Mouse (Mus musculus) neutrophil, adult 5-6 weeks (primary cell): ENCODE measurements at regions not wholly inside any gene's neighbourhood (a gene's known extent, or its start where the extent isn't known, plus 50 kb on each side); places are given as distances from the start of the nearest gene placed in this dataset.

Source experiments
- ATAC-seq: fragments of 151-379, 151-347 bp; 2 replicates; pipeline ENCODE4 v1.8.0; 2017; ENCODE audit warnings: mild to moderate bottlenecking, moderate TSS enrichment; ENCODE audit not compliant: insufficient number of reproducible peaks, poor library complexity, low FRiP score, severe bottlenecking; ENCODE audit errors: extremely low read depth

DNA sequence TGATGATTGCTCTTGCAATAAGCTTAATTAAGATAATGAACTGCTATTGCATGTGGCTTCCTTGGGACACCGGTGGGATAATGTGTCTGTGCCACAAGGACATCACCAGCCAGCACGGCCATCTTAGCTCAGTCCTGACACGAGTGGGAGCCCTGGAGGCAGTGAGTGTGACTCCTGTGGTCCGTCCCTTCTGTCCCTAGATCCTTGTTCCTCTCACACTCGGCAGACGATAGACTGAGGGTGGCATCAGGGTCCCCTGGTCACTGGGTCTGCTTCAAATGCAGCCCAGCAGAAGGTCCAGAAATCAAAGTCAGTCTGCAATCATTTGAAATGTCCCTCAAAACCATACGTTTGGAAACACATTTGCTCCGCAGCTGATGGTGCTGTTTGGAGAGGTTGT is 162.4 kb downstream of the Evx1 start:
- no peak for ATAC-seq

DNA sequence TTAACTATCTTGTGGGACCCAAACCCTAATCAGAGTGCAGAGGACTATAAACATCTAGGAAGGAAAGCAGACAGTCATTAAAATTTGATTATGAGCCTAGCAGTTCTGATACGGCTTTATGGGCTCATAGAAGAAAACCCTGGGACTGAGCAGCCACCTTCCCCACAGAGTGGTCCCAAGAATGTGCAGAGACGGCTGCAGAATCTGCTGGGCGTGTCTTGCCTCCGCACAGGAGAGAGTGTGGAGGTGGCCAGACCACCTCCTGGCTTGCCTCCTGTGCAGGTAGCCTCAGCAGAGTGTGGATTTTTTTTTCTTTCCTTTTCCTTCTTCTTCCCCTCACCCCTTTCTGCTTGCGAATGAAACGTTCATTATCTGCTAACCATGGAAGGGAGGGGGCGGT is 163.3 kb downstream of the Hibadh start:
- no peak for ATAC-seq

DNA sequence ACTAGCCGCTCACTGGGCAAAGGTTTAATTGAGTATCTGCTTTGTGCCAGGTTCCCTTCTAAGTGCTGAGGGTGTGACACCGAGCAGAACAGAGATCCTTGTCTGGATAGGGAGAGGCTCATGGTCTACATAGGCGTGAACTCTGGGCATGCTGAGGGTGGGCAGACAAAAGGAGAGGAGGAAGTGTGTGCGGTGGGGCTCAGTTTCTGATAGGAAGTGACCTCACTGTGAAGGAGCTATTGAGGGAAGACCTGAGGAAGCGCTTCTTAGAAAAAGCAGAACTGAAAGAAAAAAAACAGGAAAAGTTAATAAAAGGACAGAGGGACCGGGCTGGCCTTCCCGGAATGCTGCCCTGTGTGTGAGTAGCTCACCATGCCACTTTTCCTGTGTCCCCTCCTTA is 162.8 kb downstream of the Hibadh start:
- peak; percentile 69 for ATAC-seq

DNA sequence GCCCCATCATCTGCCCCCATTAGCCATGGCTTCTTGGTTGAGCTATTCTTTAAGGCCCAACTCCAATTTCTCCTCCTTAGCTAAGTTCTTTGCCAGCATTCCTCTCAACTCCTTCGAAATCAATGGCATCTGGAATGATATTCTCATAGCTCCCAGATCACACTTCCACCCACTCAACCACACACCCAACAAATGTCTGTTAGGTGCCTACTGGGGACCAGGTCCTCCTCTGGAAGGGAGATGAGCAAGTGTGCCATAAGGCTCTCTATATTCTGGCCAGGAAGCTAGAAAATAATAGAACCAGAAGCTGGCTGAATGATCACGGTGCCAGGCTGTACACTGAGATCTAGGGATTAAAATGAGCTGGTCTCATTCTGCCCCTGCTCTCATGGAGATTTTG is 161.6 kb downstream of the Hibadh start:
- no peak for ATAC-seq

DNA sequence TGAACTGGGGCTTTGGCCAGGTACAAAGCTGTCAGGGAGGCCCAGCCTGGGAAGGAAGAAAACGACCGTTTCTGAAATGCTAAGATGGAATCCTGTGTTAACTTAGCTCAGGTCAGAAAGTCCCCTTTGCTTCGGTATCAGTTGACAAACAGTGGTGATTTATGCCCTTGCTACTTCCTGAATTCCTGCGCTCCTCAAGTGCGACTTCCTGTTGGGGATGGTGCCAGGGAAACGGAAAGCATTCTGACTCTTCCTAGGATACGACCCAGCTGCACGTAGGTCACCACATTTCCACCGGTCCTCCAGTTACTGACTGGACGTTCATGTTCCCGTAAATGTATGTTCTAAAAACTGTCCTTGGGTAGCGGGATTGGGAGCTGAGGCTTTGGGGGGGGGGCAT is 161.0 kb downstream of the Hibadh start:
- no peak for ATAC-seq

DNA sequence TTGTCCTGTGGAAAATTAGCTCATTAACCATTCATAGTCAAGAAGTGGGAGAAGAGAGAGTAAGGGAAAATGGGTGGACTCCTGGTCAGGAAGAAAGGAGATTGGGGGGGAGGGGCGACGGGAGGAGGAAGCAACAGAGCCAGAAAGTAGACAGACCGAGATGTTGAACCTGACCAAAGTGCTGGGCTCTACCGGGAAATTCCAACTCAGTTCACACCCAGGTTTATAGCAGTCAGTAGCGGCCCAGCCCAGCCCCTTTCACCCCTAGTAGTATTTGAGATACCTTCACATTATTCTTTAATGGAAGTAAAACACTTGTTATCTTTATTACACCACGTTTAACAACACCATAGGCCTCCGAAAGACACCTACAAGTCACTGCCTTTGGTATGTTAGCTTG is 158.2 kb downstream of the Hibadh start:
- no peak for ATAC-seq

DNA sequence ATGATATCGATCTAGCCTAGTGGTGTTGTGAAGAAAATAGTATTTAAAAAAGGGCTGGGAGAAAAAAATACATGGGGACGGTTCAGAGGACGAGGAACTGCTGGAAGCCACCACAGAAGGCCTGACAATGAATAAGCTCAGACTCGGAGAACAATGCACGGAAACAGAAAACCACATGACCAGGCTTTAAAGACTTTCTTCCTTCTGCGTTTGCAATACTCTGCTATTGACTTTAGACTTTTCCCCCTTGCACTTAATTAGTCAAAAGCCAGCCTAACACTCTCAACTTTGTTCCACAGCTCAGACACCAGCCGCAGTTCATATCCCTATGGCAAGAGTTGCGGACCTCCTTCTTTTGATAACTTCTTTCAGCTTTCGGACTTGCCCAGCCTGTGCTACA is 154.0 kb downstream of the Hibadh start:
- ATAC-seq, result no peak

DNA sequence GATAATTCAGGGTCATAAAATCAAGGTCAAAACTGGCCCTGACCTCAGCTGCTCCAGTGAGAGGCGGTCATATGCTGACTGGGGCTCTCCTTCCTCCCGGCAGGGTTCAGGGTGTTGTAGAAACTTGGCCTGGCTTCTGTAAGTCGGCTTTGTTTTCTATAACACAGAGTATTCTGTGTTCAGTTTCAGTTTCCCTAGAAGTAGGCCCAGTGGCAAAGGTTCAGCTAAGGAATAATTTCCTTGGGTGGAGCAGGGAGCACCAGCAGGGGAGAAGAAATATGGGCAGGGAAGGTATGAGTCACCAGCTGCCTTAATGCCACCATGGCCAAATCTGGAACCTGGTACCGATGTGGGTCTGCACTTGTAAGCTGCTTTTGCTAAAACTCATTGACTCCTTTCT is 153.5 kb downstream of the Hibadh start:
- no peak for ATAC-seq

DNA sequence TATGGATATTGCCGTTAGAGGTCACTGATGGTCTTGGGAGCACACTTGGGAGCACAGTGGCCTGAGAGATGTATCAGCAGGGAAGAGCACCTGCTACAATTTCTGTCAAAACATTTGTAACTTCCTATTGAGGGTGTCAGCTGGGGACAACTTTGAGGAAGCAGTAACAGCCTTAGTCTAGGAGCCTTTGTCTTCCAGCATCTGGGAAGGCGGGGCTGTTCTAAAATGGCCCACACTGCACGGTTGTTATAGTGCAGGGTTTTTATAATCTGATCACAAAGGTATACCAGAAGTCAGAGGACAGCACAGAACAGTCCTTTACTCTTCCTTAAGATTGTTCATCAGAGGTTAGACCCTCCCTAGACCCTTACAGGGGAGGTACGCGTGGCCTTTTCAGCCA is 152.3 kb downstream of the Hibadh start:
- no peak for ATAC-seq

DNA sequence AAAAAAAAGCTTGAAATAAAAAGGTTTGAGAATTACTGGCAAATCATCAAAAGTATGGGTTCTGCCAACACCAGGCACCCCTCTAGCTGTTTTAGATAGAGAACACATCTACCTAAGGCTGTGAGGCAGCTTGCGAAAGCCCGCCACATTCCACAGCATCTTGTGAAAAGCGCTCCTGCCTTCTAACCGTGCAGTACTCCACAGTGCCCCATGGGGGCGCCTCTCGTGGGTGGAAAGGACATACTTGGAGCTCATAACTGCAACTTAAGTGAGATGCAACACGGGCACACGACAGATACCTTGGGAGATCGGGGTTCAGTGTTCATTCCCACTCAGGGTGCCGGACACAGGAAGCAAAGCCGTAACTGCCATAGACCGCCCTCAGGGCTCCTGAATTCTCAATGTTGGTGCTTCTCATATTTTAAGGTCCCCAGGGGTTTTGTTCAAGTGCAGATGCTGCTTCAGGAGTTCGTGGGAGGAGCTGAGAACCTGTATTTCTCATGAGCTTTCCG is 149.9 kb downstream of the Hibadh start:
- ATAC-seq, result no peak

DNA sequence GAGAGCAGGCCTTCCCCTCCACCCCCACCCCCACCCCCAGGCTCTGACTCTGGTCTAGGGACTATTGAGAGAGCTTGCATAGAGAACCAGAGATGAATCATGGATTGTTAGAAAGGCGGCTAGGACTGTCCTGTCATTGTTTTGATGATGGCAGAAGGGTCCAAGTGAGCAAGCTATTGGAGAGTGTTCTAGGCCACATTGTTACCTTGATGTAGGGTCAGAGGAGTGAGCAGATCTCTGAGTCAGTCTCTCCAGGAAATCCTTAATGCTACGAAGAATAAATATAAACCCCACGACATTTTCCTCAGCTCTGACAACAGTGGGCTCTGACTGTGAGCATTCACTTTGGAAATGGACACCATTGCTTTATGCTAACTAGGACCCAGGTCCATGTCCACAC is 144.9 kb downstream of the Hibadh start:
- ATAC-seq, result no peak

DNA sequence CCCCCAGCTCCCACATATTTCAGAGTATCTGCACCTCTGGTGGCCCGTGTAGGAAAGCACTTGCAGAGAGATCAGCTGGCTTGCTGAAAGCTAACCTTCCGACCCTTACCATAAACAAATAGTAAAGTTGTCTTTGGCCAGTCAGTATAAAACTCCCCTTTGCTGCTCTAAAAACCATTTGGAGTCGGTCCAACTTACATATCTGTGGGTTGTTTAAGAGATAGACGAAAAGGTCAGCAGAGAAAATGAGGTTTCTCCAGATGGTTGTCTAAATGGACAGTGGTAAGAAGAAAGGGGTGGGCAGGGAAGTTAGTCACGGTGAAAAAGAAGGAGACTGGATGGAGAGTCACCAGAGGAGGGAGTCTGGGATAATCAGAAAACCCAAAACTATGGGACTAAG is 144.3 kb downstream of the Hibadh start:
- ATAC-seq, result no peak
